Mouse (Mus musculus) retina, postnatal 1 day (tissue): ENCODE measurements around the gene Rhobtb1.

Experiments
- DNase-seq: peaks from one replicate; pipeline ENCODE4 v3.0.0-alpha.2; 2012

Gene Rhobtb1

DNA sequence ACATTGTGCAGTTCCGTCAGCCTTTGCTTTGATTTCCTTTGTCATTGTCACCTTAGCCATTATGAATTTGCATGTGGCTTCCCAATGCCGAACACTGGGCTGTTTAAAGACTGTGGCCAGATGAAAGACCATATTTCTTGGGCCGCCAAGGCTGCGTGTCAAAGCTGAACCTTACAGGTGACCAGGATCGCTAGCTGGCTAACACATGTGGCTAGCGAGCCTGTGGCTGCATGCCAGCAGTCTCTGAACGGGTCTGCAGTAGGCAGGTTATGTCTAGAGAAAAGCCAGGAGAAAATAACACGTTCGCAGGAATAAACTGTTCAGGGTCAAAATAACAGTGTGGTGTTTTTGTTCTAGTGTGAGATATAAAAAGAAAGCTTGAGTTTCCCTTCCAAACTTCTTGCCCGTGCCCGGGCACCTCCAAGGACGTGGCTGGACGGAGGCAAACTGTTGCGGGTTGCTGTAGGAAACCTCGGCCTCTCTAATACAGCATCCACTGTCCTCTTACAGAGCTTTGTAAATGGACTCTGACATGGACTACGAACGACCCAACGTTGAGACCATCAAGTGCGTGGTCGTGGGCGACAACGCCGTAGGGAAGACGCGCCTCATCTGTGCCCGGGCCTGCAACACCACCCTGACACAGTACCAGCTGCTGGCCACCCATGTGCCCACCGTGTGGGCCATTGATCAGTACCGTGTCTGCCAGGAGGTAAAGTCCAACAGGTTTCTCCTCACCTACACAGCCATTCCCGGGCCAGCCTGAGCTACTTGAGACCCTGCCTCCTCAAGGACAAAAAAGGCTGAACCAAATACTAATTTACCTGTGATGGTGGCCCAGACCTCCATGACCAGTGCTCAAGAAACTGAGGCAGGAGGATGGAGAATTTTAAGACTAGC is 97.3 kb downstream of the Rhobtb1 start:
- DNase-seq = no peak

DNA sequence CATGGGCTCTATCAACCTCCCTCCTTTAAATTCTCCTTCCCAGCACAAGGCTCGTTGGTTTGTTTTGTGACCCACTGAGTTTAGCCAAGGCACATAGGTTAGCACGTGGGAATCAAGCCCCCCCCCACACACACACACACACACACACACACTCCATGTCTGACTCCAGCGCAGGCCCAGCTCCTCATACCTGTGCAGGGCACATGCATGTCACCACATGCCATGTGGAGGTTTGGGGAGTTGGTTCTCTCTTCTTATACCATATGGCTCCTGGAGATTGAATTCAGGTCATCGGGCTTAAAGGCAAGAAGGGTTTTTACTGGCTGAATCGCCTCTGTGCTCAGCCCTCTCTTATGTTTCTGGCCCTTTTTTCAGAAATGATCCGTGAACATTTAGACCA is 100.0 kb downstream of the Rhobtb1 start:
- DNase-seq = peak; percentile 49

DNA sequence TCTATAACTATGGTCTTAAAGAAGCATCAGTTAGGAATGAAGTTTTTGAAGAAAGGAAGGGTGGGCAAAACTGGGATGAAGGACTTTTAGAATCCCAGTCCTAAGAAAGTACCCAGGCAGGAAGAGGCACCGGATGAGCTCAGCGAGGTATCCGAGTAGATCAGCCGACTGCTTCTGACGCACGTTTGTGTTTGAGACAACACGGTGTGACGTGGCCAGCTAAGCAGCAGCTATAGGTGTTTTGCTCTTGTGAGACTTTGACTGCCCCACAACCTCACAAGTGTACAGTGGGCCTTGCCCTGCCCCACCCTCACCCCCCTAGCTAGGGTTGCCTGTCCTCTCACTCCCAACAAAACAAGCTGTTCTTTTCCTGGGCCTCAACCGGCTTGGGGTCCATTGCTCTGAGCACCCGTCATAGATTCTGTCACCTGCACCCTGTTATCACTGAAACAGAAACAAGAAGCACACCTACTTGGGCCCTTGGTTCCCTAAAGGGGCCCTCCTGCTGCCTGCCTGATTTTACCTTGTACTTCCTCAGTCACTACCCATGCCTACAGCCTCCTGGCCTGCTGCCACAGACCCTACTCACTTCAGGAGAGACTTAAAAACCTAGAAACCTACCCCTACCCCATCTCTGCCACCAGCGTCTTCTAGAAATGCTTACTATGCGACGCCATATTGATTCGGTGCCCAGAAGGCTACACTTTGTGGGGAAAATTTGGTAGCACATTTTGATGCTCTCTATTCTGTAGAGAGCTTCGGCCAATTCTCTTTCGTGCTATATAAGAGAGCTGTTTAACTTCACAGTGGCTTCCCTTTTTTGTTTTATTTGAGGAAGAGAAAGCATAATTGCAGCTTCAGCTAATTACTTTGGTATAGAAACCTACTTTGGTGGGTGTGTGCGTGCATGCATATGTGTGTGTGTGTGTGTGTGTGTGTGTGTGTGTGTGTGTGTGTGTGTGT is 101.2 kb downstream of the Rhobtb1 start:
- DNase-seq = no peak

DNA sequence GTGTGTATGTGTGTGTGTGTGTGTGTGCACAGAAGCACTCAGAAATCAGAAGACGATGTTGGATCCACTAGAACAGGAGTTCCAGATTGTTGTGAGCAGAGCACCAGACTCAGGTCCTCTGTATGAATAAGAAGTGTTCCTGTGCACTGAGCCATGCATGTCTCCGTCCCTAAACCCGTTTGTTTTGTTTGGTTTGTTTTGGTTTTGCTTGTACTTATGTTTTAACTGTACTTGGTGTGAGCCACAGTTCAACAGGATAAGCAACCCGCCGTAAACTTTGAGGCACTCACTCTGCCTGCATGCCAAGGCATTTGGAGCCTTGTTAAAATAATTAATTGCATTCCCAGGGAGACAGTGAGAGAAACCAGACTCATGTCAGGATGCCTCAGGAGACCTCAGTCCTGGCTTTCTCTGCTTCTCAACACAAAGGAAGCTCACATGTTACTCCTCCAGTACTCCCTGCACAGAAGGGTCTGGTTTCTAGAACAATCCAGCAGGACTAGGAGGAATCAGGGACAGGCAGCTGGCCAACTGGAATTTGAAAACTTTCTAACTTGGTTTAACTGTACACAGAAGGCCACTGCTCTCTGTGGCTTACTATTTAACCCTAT is 101.9 kb downstream of the Rhobtb1 start:
- peak; percentile 42 for DNase-seq

DNA sequence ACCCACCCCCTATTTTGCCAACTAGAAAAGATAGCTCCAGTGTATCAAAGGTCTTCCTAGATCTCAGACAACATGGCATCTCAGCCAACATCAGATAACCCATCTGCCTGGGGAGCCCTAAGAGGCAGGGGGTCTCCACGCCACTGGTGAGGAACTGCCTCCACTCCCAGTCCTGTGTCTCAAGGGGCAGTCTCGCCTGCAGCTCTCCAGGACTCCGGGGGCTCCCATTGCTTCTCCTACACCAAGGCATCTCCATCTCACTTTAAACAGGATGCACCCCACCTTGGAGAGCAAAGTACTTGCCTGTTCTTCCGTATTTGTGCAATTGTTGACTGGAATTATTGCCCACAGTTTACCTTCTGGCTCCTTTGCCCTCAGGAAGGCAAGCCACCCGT is 102.4 kb downstream of the Rhobtb1 start:
- DNase-seq = no peak

DNA sequence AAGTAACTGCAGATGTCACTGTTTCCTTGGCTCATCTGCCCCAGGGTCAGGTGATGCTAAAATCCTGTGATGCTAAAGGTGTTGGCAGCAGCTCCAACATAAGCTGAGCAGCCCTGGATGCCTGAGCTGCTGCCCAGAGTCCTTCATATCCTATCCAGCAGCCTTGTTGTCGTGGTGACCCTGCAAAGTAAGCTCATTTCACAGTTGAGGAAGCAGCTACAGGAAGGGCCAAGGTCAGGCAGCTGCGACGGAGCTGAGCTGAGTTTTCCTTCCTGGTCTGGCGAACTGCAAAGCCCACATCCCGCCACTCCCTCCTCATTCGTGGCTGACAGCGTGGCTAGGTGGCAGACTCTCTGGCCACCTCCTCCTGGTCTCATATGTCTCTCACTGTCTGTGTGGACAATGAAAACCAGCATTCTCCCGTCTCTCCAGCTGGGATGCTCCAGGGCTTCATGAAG is 103.2 kb downstream of the Rhobtb1 start:
- DNase-seq = peak; percentile 89

DNA sequence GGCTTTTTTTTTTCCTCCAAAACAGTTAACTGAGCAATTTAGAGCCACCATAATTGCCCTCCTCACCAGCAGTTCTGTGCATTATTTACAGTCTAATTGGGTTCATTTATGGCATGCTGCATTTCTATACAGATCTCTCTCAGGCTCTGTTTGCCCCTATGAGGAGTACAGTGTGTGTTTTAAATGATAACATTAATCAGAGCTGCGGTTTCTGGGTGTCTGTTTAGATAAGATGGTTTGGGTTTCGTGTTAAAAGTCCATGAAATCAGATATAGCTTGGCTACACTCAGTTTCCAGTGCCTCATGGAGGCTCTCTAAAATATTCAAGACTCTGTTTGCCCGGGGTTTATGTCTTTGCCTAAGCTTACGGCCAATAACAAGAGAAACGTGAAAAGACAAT is 104.4 kb downstream of the Rhobtb1 start:
- DNase-seq = no peak

DNA sequence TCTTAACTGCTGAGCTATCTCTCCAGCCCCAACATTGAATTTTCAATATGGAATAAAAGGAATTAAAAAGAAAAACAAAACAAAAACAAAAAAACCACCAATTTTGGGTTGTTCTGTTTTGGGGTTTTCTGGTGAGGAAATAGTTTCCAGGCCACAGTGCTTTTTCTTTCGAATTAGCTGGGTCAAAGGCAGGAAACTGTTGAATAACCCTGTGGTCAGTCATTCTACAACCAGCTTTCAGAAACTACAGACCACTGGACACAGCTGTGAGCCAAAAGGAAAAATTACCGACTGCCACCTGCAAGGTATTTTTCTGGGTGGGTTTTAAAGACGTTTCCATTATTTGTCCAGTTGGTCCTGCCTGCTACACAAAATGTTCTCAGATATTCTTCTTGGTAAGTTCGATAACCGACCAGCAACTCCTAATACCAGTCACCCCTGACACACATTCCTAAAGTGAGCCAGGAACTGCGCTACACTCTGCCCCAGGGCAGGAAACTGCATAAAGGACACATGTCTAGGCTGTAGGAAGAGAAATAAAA is 106.4 kb downstream of the Rhobtb1 start:
- DNase-seq = no peak

DNA sequence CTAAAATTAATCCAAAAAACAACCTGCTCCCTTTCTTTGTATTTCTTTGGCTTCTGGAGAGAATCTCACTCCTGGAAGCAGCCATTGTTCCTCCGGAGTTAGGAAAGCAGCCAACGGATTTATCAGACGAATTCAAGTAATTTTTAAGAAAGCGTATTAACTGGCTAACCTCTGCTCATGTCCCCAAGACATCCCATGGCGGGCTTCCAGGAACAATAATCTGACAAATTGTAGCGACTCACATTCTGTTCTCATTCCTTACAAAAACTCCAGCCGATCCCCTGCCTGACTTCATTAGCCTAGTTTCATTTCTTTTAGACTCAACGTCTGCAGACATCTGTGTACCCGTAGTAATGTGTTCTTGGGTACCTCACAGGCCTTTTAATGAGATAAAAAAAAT is 107.4 kb downstream of the Rhobtb1 start:
- DNase-seq = peak; percentile 23

DNA sequence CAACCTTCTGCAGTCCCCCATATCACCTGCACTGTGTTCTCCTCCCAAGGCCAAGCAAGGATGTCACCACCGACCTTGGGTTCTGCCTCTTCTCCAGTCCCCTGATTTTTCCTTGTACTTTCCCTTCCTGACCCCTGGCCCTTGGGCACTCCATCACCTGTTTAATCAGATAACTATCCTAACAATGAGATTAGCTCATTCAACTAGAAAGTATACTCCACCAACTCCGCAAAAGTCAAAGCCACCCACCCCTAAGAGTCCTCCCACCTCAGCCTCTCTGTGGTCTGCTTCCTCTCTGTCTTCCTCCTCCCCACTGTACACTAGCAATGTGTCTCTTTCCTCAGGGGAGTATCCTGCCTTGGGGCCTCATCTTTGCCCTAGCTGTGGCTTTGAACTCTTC is 107.9 kb downstream of the Rhobtb1 start:
- no peak for DNase-seq

DNA sequence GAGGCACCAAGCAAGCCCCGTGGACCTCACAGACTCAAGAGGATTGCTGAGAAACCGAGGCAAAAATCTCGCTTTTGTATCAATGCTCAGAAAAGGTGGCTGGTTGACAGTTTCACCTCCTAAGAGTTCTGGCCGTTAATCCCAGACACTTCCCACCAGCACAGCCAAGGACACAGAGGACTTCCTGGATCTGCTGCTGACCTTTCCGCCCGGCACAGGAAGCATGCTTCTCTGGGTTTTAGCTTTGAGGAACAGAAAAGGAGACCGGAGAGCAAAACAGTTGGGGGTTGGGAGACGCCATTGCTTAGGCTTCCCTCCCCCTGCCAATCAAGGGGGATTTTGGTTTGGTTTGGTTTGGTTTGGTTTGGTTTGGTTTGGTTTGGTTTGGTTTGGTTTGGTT is 108.7 kb downstream of the Rhobtb1 start:
- no peak for DNase-seq

DNA sequence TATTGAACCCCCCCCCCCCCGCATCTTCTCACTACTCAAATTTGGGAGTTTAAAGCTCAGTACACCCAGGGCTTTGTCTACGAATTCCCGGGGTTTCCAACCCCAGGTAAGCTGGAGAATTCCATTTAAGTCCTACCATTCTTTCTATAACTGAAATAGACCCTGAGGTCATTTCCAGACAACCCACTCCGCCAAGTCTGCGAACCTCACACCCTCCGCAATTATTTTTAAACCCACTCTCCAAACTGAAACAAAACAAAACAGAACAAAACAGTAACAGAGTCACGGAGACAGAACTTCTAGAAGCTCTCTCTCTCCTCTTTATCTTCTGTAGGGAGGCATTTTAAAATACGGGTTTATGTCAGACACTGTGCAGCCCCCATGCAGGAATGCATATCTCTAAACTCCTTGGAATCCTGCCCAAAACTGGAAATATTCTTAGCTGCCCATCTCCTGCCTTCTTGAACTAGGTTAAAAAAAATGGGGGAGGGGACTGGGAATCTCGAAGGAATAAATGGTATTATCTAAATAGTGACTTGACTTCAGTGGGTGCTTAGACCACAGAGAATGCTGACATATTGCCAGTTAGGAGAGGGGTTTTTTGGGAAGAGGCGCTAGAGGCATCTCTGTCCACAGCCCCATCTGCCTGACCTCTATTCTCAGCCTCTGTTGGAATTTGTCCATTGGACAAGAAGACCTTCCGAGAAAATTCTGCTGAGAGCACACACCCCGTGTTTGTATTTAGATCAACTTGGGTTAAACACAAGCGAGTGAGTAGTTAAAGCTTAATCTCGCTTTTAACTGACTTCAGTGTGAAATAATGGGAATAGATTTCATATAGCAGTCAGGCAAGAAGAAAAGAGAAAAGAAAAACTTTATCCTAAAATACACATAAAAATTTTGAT is 111.9 kb downstream of the Rhobtb1 start:
- DNase-seq = no peak

DNA sequence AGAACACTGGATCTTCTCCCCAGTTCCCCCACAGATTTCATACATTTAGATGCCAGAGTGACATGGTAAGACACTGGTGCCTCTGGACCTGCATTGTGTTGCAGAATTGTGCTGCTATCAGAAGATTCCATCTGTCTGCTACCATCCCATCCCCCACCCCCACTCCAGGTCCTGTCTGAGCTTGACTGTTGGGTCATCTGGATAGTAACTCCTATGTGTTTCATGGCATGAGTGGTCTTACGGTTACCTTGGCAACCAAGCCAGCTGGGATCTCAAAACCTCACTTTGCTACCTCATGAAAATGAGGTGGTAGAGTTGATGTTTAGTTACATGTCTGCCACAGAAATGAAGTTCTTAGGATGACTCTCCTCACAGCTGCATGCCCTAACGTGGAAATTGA is 112.7 kb downstream of the Rhobtb1 start:
- peak; percentile 10 for DNase-seq

DNA sequence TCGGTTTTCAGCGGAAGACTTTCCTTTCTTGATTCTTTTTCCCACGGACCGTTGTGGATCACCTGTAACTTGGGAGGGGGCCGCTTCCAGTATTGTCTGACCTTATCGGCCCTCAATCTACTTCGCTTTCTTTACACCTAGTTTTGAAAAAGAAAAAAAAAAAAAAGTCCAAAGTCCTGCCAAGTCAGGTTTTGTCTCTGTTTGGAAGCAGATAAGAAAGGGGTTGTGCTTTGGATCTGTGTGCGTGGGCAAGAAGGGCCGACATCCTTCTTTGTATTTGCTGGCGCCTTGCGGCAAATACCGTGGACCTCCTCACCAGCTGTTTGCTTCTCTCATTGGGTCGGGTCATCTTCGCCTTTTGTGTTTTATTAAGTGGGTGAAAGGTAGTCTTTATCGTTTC is 114.2 kb downstream of the Rhobtb1 start:
- no peak for DNase-seq

DNA sequence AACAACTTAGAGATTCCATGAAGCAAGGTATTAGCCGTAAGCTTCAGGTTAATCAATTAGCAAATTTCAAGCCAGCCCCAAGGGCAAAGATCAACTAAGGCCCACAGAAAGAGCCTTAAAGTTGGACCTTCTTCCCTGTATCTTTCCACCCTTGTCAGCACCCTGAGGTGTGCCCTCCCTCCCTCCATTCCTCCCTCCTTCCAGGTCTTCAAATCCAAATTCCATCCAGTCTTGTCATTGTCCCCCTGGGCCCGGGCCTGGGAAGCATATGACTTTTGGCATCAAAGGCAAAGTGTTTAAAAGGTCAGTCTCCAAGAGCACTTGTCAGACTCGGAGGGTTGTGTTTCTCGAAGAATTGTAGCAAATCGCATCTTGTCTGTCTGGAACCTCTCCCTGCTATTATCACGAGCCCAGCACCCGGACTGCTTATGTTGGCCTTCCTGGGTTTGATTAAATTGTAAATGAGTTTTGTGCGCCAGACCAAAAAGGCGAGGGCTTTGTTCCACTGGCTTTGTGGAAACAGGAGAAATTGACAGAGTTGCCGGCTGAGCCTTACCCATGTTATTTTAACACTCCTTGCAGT is 116.9 kb downstream of the Rhobtb1 start:
- DNase-seq = no peak

DNA sequence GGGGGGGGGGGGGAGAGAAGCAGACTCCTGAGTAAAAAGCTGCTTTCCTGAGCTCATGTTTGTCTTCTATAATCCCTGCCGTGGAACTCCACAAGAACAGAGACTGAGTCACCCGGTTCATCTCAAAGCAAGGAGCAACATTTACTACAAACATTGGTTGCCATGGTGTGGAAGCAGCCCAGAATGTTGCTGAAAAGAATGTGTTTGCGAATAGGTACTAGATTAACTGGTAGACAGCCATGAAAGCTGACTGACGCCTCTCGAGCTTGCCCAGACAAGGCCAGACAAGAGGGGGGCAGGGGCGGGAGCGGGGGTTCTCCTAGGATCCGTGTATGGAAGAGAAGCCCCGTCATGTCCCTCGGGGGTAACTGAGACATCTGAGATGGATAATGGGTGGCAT is 120.2 kb downstream of the Rhobtb1 start:
- no peak for DNase-seq

DNA sequence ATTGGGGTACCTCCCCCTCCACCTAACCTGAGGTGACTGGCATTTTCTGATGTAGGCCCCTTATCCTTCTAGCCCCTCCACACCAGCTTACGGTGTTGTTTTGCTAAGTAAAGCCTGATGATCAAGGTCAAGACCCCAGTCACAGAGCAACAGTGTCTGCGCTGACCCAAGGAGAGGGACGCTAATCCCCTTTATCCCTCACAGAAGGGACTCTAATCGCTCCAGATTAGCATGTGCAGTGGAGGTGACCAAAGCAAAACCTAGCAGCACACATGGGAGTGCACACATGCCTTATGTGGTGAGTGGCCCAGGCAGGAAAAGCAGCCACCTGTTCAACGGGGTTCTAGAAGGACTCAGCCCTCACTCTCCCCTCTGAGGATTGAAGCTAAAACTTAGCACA is 123.0 kb downstream of the Rhobtb1 start:
- peak; percentile 88 for DNase-seq

DNA sequence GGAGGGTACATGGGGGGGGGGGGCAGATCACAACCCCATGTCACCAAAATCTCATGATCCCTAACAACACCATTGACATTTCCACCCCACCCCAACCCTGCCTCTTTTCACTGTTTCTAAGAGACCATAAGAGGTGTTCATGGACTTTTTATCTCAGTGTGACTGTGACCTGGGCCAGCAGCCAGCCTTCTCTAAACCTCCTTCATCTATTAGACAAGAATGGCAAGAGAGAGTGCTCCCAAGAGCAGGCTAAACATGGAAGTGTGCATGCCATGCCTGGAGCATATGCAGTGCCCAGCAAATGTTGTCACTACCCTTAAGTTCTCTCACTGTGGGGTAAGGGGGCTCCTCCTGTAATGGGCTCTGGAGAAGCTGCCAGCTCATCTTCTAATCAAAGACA is 123.5 kb downstream of the Rhobtb1 start:
- no peak for DNase-seq

DNA sequence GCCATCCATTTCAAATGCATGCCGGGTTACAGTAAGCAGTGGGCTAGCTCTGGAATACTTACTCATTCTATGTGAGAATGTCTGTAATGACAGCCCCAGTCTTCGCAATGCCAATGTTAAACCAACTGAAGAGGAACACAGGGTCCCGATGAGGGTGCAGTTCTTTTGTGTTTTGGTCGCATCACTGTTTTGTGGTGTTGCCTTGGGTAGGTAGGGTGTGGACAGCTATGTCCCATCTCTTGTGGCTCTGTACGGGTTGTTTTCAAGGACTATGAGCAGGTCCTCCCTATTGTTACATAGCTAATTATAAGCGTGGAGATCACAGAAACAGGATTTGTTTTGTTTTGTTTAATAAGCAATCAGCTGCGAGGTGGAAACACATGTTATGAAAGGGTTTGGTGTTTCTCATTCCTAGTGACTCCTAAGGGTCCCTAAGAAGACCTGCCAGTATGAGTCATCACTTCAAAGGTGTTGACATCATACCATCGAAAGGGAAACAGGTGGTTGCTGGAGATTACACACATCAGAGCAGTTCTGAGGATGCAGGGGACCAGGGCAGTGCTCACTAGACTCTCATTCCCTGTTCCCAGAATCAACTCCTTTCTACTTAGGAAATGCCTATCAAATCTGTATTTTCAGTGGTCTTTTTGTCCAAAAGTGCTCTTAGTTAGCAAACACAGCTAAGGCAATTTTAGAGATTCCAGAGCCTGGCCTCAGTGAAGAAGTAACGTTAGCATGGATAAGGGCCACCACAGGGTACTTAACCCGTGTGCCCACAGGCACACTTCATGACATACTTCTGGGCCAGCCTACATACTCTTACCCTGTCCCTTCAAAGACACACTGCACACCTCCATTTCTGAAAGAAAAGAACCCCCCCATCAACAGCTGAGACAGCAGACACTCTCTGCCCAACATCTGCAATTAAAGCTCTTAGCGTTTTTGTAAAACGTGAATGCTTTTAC is 124.9 kb downstream of the Rhobtb1 start:
- DNase-seq = no peak

DNA sequence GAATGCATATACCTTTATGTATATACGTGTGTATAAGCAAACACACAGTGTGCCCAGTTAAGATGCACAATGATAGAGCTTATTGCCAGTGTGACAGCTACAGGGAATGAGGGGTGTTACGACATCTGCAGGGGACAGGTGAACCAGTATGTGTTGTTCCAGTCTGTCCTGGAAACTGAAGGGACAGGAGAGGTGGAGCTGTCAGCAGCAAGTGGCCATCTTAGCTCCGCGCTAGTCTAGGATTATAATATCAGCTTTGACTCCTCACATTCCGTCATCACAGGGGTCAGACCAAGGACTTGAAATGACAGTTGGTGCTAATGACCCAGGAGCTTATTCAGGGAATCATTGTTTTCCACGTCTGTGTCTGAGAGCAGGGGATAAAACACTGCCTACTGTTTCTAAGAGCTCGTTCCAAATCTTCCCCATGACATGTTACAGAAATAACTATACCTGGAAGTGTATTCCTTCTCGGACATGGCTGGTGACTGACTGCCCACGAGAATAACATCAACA is 125.7 kb downstream of the Rhobtb1 start:
- peak; percentile 34 for DNase-seq
